ENCODE assay signal across 11 mouse cellular contexts in the genomic region with DNA sequence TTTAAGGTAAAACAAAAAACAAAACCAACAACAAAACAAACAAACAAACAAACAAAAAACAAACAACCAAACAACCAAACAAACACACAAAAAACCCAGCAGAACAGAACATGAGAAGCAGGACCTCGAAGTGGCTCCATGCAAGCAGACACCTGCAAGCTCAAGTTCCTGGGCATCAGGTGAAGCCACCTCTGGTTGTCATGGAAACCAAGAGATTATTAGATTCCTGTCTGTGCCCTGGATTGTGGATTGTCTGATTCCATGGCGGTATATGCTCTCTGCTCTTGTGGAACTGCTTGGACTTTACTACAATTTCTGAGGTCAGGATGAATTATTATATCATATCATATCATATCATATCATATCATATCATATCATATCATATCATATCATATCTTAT.
DNase-seq lines count a peak whose midpoint lies in the region; ATAC-seq and TF ChIP-seq lines count a peak whose summit lies in the region.
"Had no signal": no experiment of that assay in that cellular context is flagged by ENCODE, and none has a peak within 500 bp of the region (broad histone marks: within the 10 kb centered on the region; RNA-seq: fewer than 3 reads in every experiment).

No protein-coding gene starts in this region.

- 0 out of 2 replicates have a peak, but pooled peaks cover 4% of the 10 kb centered on the region for H3K27me3 ChIP-seq in heart, embryonic 13.5 days (replicated peaks)
- H3K27me3 ChIP-seq in neural tube, embryonic 13.5 days: peaks cover 7% of the 10 kb centered on the region
- H3K27me3 ChIP-seq in forebrain, postnatal 0 days (ENCODE audit: insufficient read depth, low read length): no peaks in the 10 kb centered on the region
- H3K27me3 ChIP-seq in stomach, embryonic 15.5 days (replicated peaks): no peaks in the 10 kb centered on the region
- H3K27me3 ChIP-seq in kidney, adult 2 months (replicated peaks; ENCODE audit: control insufficient read depth, insufficient read depth, low read length): no peaks in the 10 kb centered on the region

- 79% methylated on average over 2 of the region's 2 CpGs for WGBS in heart, embryonic 13.5 days
- 88% methylated on average over 2 of the region's 2 CpGs for WGBS in neural tube, embryonic 13.5 days
- WGBS in forebrain, postnatal 0 days: 76% methylated on average over 2 of the region's 2 CpGs
- WGBS in stomach, embryonic 15.5 days: 80% methylated on average over 2 of the region's 2 CpGs
- WGBS in kidney, adult 2 months: 83% methylated on average over 2 of the region's 2 CpGs

- H3K36me3 ChIP-seq in heart, embryonic 13.5 days: no peaks in the 10 kb centered on the region
- H3K36me3 ChIP-seq in neural tube, embryonic 13.5 days: no peaks in the 10 kb centered on the region
- H3K36me3 ChIP-seq in forebrain, postnatal 0 days (ENCODE audit: insufficient read depth): no peaks in the 10 kb centered on the region
- no peaks in the 10 kb centered on the region for H3K36me3 ChIP-seq in stomach, embryonic 15.5 days
- H3K36me3 ChIP-seq in kidney, adult 2 months (ENCODE audit: control insufficient read depth, insufficient read depth, low read length): no peaks in the 10 kb centered on the region

- intact Hi-C loops in heart, postnatal 25 days (cut with DNase I): no loop called here

- H3K9ac ChIP-seq in heart, embryonic 13.5 days: no peak overlapping the region
- H3K9ac ChIP-seq in neural tube, embryonic 13.5 days: no peak overlapping the region
- H3K9ac ChIP-seq in forebrain, postnatal 0 days: no peak overlapping the region
- H3K9ac ChIP-seq in stomach, embryonic 15.5 days: no peak overlapping the region

- H3K4me3 ChIP-seq in heart, embryonic 13.5 days: no peak overlapping the region
- H3K4me3 ChIP-seq in neural tube, embryonic 13.5 days: no peak overlapping the region
- peak overlapping the region; percentile 24; the same call in 1 of the 2 replicates for H3K4me3 ChIP-seq in forebrain, postnatal 0 days (ENCODE audit: low read depth, low read length)
- H3K4me3 ChIP-seq in stomach, embryonic 15.5 days (replicated peaks): no peak overlapping the region
- no peak overlapping the region for H3K4me3 ChIP-seq in kidney, adult 2 months (ENCODE audit: insufficient read depth, low read depth, low read length)

- DNase-seq in heart, postnatal 25 days (ENCODE audit: low spot score): no peak
- DNase-seq in neural tube, embryonic 10.5 days (ENCODE audit: extremely low spot score, low spot score): no peak
- no peak for DNase-seq in forebrain, postnatal 0 days
- DNase-seq in kidney, adult 2 months: no peak
- no peak for DNase-seq in urinary bladder, postnatal 4 days (ENCODE audit: low spot score in 2 of 2)
- DNase-seq: cerebellum, adult 8-10 months; liver; lung, adult 2 months had no signal

- no peak for TF ChIP-seq POLR2A in kidney, adult 2 months (IDR thresholded peaks at IDR 0.05; ENCODE audit: low read depth, low read length)

- ATAC-seq in heart, embryonic 13.5 days (ENCODE audit: extremely low read depth, insufficient number of reproducible peaks, low FRiP score, low TSS enrichment): no peak
- ATAC-seq in neural tube, embryonic 13.5 days (ENCODE audit: low read depth): no peak
- no peak for ATAC-seq in forebrain, postnatal 0 days
- ATAC-seq in stomach, embryonic 15.5 days (ENCODE audit: insufficient read depth, low FRiP score, low read depth): no peak

- H3K27ac ChIP-seq in heart, embryonic 13.5 days (replicated peaks): no peak overlapping the region
- H3K27ac ChIP-seq in neural tube, embryonic 13.5 days (replicated peaks): no peak overlapping the region
- no peak overlapping the region for H3K27ac ChIP-seq in forebrain, postnatal 0 days (ENCODE audit: low read depth, low read length)
- no peak overlapping the region for H3K27ac ChIP-seq in stomach, embryonic 15.5 days
- H3K27ac ChIP-seq in kidney, adult 2 months (ENCODE audit: insufficient read depth, low read depth, low read length): no peak overlapping the region

- TF ChIP-seq CTCF in forebrain, postnatal 0 days (IDR thresholded peaks at IDR 0.05; ENCODE audit: low read depth): no peak
- TF ChIP-seq CTCF in kidney, adult 2 months (conservative IDR thresholded peaks at IDR 0.05; ENCODE audit: insufficient read depth, insufficient read length, low read depth, low read length): no peak

- no peaks in the 10 kb centered on the region for H3K9me3 ChIP-seq in heart, embryonic 13.5 days
- no peaks in the 10 kb centered on the region for H3K9me3 ChIP-seq in neural tube, embryonic 13.5 days
- no peaks in the 10 kb centered on the region for H3K9me3 ChIP-seq in forebrain, postnatal 0 days (ENCODE audit: low read length)
- H3K9me3 ChIP-seq in stomach, embryonic 15.5 days: no peaks in the 10 kb centered on the region

- H3K4me2 ChIP-seq in heart, embryonic 13.5 days: peak overlapping the region; percentile 60
- H3K4me2 ChIP-seq in neural tube, embryonic 13.5 days: peak overlapping the region; percentile 38; the same call in 1 of the 2 replicates
- peak overlapping the region; percentile 48; the same call in 1 of the 2 replicates for H3K4me2 ChIP-seq in forebrain, postnatal 0 days (ENCODE audit: low read depth)
- H3K4me2 ChIP-seq in stomach, embryonic 15.5 days: peak overlapping the region; percentile 22; the same call in 1 of the 2 replicates

- peaks cover 5% of the 10 kb centered on the region; the same call in 1 of the 2 replicates for H3K4me1 ChIP-seq in heart, embryonic 13.5 days
- H3K4me1 ChIP-seq in neural tube, embryonic 13.5 days (replicated peaks): peaks cover 10% of the 10 kb centered on the region
- peaks cover 4% of the 10 kb centered on the region for H3K4me1 ChIP-seq in forebrain, postnatal 0 days (ENCODE audit: insufficient read depth)
- no peaks in the 10 kb centered on the region for H3K4me1 ChIP-seq in stomach, embryonic 15.5 days
- H3K4me1 ChIP-seq in kidney, adult 2 months (ENCODE audit: control insufficient read depth, insufficient read depth, low read length): no peaks in the 10 kb centered on the region
